Mouse (Mus musculus): ENCODE results near the gene Nedd8.

Gene Nedd8

GRCm38 (mm10) chr14:55660636-55661035, 11.3 kb downstream of the Nedd8 start:
- no peak for DNase-seq (ENCODE audit: low spot score in 2 of 2)

DNA sequence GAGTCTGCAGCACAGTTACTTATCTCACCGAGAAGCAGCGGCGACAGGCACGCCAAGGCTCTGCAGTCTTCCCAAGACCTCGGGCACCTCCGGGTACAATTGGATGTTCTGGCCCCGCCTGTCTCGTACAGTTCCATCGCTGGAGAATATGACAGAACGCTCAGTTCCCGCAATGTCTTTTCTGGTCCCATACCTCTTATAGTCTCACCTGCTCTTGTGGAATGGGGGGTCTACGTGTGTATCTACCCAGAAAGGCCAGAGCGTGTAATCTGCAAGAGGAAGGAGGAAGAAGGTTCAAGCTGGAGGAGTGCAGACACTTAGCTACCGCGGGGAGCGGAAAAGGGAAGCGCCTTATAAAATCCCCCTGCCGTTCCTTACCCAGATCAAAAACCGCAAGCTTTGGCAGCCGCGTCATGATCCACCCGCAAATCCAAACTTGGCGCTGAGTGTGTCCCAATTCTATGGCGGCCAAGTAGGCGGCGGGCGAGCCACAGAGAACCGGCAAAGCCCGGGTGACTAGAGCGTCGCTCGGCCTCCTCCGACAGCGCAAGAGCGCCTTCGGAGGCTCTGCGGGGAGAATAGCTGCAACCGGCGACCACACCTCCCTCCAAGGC, 11.9 kb downstream of the Nedd8 start, which contains the start of gene Mdp1:
Gene Mdp1, minus strand, starts transcription at position 549 of the 614 bp plus-strand sequence.
- peak; percentile 77 for DNase-seq (ENCODE audit: low spot score in 2 of 2)

DNA sequence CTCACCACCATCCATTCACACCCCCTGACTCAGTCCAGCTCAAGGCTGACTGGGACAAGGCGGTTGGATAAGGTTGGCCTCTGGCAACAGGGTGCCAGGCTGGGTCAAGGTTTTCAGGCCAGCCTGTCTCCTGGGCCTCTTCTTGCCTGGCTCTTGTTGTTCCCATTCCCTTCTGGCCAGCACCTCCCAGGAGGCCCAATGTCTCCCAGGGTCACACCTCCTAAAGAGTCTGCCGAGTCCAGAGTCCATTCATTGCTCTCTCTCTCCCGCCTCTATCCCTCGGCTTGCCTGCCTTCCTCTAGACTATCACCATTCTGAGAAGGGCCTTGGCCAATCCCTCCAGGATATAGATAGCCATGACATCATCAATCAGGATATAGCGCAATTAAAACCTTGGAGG, 13.9 kb downstream of the Nedd8 start:
- no peak for DNase-seq (ENCODE audit: low spot score in 2 of 2)

DNA sequence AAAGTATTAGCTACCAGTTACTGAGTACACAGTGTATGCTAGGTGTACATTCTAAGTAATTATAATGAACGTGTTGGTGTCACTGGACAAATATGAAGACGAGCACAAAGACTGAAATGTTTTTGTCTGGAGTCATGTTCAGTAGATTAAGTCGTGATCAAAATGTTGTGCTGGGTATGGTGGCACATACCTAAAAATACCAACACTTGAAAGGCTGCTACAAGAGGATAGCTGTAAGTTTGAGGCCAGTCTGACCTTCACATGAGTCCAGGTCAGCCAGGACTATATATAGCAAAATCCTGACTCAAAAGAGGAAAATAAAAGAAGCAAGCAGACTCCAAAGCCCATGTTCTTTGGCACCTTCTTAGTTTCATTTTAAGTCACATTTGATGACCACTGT, 15.0 kb downstream of the Nedd8 start:
- DNase-seq (ENCODE audit: low spot score in 2 of 2), result no peak

DNA sequence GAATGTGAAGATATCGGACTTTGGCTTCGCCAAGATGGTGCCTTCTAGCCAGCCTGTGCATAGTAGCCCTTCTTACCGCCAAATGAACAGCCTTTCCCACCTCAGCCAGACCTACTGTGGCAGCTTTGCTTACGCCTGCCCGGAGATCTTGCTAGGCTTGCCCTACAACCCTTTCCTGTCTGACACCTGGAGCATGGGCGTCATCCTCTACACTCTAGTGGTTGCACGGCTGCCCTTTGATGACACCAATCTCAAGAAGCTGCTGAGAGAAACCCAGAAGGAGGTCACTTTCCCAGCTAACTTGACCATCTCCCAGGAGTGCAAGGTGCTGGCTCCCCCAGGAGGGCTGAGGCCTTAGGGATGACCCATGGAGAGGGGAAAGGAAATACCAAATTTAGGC, 20.4 kb downstream of the Nedd8 start:
- no peak for DNase-seq (ENCODE audit: low spot score in 2 of 2)

DNA sequence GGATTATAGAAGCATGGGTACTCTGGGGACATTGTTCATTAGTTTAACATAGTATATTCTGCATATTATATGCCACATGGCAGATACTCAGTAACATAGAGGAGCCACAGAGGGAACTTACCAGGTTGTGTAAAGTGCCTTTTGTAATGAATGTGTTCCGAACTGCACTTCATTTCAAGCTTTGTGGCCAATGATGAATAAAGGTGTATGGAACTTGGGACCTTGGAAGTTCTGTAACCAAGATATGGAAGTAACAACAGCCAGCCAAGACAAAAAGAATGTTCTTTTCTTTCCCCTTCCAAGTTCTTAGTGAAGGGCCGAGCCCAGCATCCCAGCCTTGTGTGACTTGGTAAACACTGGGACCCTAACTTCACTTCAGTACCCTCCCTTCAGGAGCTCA, 22.0 kb downstream of the Nedd8 start, which contains the start of gene Tssk4:
Gene Tssk4, plus strand, starts transcription at position 301 of the 400 bp plus-strand sequence.
- DNase-seq (ENCODE audit: low spot score in 2 of 2), result no peak

DNA sequence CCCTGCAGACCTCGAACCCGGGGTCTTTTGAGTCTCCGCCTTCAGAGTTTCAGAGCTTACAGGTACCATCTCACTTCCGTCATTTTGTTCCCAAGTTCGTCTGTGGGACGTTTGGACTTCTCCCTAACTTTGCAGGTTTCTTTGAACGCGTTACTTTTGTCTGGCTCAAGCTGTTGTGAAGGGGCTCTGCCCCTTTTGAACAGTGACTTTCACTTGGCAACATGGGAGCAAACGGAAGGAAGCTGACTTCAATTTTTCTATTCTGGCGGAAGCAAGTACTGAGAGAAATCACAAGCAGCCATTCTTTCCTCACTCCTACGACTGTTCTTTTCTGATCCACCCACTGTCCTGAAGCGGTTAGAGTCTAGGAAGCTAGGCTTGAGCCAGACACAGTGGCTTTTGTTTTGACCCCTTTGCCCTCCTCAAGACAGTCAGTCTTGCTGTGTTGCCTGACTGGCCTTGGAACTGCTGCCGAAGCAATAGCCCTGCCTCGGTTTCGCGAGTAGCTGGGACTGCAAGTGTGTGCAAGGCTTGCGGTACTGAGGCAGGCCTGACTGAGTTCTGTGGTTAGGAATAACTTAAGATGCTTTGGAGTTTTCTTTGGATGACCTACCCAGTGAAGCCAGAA, 27.5 kb downstream of the Nedd8 start:
- DNase-seq (ENCODE audit: low spot score in 2 of 2), result peak; percentile 10 to 18

DNA sequence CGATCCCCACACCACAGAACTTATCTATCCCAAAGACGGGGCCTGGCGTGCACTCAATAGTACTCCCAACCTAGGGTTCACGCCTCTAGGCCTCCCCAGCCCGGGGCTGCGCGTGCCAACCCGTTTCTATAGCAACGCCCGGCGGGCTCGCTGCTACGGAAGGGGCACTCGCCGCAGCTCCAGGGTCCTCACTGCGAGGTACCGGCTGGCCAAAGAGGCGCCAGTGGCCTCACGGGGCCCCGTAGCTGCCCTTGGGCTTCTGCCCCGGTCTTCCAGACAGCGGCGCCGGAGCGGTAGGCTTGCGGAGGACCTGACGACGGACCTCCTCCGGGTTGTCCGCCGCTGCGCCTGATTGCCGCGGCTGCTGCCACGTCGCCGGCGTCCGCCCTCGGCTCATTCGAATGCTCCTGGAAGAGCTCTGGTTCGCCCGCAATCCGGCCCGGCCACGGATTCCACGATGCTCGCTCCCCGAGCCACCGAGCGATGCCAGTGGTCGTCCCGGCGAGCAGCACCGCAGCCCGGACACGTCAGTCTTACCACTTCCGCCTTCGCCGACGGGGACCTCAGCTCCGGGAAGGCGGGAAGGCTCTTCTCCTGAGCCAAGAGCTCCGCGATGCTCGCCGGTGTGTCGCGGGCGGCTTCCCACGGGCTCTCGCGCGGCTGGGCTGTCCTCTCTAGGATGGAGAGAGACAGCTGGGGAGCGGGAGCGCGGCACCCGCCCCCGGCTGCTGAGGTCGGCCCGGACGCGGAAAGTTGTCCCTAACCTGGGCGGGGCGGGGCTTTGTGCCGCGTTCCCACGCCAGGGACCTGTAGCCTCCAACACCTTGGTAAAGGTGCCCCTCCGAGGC, 28.6 kb downstream of the Nedd8 start, which contains the start of gene Tm9sf1:
Gene Tm9sf1, minus strand, starts transcription at position 747 of the 848 bp plus-strand sequence.
- peak; percentile 83 for DNase-seq (ENCODE audit: low spot score in 2 of 2)

DNA sequence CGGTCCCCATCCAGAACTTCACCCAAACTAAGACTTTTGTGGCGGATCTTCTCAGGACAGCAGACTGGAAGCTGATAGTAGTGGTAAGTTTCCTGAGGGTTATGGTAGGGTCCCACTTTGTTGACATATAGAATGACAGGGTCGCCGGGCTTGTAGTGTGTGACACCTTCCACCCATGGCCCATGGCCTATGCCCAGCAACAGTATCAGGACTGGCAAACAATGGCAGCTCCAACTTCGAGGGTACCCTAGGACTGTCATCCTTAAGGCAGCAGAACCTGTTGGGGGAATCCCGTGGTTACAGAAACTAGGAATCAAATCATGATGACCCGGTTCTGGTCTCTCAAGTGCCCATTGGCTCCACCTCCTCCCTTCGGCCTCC, 29.3 kb downstream of the Nedd8 start:
- DNase-seq (ENCODE audit: low spot score in 2 of 2), result no peak

GRCm38 (mm10) chr14:55641291-55641690, 30.6 kb downstream of the Nedd8 start:
- no peak for DNase-seq (ENCODE audit: low spot score in 2 of 2)

DNA sequence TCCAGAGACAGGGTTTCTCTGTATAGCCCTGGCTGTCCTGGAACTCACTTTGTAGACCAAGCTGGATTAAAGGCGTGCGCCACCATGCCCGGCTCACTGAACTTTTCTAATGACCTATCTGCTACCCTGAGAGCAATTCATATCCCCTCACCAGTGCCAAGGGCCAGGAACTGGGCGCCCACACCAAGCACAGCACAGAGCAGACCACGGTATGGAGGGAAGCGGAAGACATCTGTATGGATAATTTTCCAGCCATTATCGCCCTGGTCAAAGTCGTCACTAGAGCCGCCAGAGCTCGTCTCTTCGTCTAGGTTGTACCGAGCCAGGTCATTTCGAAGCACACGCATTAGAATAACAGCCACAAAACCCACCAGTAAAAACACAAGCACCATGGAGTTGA, 31.1 kb downstream of the Nedd8 start:
- DNase-seq (ENCODE audit: low spot score in 2 of 2), result no peak

GRCm38 (mm10) chr14:55637795-55638194, 34.1 kb downstream of the Nedd8 start, which contains the start of gene Gm49378:
Gene Gm49378 (minus strand): TSS chr14:55637895.
- DNase-seq (ENCODE audit: low spot score in 2 of 2), result no peak

DNA sequence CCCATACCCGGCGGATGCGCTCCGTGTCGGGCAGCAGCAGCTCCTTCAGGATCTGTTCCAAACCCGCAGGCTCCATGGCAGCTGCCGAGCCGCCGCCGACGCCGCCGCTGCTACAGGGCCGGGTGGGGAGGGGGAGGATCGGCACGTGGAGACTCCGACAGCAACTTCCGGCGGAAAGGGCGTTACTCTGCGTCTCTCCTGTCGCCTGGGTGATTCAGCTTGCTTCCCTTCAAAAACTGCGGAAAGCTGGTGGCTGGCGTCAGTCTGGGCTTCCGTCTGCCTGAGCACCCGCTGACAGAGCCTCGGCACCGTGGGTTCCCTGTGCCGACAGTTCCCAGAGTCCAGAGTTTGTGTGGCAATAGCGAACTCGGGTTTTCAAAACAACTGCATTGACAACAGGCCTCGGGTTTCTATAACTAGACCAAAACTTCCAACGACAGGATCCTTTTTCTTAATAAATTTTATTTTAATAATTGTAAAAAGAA, 36.4 kb downstream of the Nedd8 start, which contains the start of gene Ipo4:
Gene Ipo4, minus strand, starts transcription at position 435 of the 485 bp plus-strand sequence.
- DNase-seq (ENCODE audit: low spot score in 2 of 2), result peak; percentile 83 to 84

- no peak for DNase-seq (ENCODE audit: low spot score in 2 of 2)
These were observed 36.9 kb downstream of the Nedd8 start for GRCm38 (mm10) chr14:55634874-55635522.

GRCm38 (mm10) chr14:55629312-55629711, 42.6 kb downstream of the Nedd8 start:
- DNase-seq (ENCODE audit: low spot score in 2 of 2), result peak; percentile 48 to 62

GRCm38 (mm10) chr14:55628077-55628827, 43.7 kb downstream of the Nedd8 start:
- DNase-seq (ENCODE audit: low spot score in 2 of 2), result no peak

GRCm38 (mm10) chr14:55618486-55619195, 53.3 kb downstream of the Nedd8 start:
- DNase-seq (ENCODE audit: low spot score in 2 of 2), result peak in 1 of 2 experiments; percentile 17

- peak in 1 of 2 experiments; percentile 17 for DNase-seq (ENCODE audit: low spot score in 2 of 2)
These were observed 54.1 kb downstream of the Nedd8 start, which contains the start of gene Rec8 for GRCm38 (mm10) chr14:55617822-55618221. Gene Rec8 (plus strand): TSS chr14:55618037.

DNA sequence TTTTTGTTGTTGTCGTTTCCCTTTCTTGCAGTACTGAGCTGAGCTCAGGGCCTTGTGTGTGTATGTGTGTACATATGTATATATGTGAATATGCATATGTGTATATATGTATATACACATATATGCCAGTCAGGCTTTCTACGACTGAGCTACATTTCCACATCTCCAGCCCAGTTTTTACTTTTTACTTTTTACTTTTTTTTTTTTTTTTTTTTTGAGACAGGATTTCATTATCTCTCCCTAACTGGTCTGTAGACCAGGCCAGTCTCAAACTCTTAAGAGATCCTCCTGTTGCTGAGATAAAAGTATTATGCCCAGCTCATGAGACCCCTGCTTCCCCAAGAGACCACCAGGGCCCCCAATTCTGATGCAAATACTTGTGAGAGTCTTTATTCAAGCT, 55.1 kb downstream of the Nedd8 start:
- DNase-seq (ENCODE audit: low spot score in 2 of 2), result no peak

GRCm38 (mm10) chr14:55615876-55616275, 56.0 kb downstream of the Nedd8 start:
- DNase-seq (ENCODE audit: low spot score in 2 of 2), result no peak
